Mouse (Mus musculus) limb, embryonic 14.5 days (tissue): ENCODE results near the gene Nfe2. TPM values are rescaled to one million over a fixed set of nuclear protein-coding genes. Genes with fewer than 3 reads are reported as not detected.

Experiments used
- ATAC-seq: fragments of 200-750 bp; cut with Nextera tagmentation; 2 replicates; pipeline ENCODE4 v1.8.0; 2017; ENCODE audit warnings: low read depth, moderate number of reproducible peaks, moderate TSS enrichment; ENCODE audit not compliant: low FRiP score
- DNase-seq: peaks from one replicate; pipeline ENCODE4 v3.0.0-alpha.2; 2015; ENCODE audit warnings: low spot score
- H3K27ac ChIP-seq: fragments of 300-500 bp; sonication (generic); replicated peaks from 2 replicates; pipeline ENCODE4 v1.5.1; 2014; ENCODE audit warnings: low read depth, mild to moderate bottlenecking, low read length, moderate library complexity, mixed read lengths
- H3K27me3 ChIP-seq: fragments of 300-500 bp; sonication (generic); 2 replicates; pipeline ENCODE4 v1.6.1; 2014; ENCODE audit warnings: low read length, mixed read lengths; ENCODE audit not compliant: control insufficient read depth, insufficient read depth
- H3K36me3 ChIP-seq: fragments of 300-500 bp; sonication (generic); 2 replicates; pipeline ENCODE4 v1.6.1; 2014; ENCODE audit warnings: mild to moderate bottlenecking, low read length, moderate library complexity, mixed read lengths; ENCODE audit not compliant: control insufficient read depth, insufficient read depth
- H3K4me1 ChIP-seq: fragments of 300-500 bp; sonication (generic); 2 replicates; pipeline ENCODE4 v1.6.1; 2014; ENCODE audit warnings: antibody characterized with exemption, low read length, mixed read lengths; ENCODE audit not compliant: control insufficient read depth, insufficient read depth
- H3K4me2 ChIP-seq: fragments of 300-500 bp; sonication (generic); replicated peaks from 2 replicates; pipeline ENCODE4 v1.6.1; 2014; ENCODE audit warnings: low read depth, mild to moderate bottlenecking, low read length, moderate library complexity; ENCODE audit not compliant: severe bottlenecking
- H3K4me3 ChIP-seq: fragments of 300-500 bp; sonication (generic); replicated peaks from 2 replicates; pipeline ENCODE4 v1.5.1; 2014; ENCODE audit warnings: low read length
- H3K9ac ChIP-seq: fragments of 300-500 bp; sonication (generic); 2 replicates; pipeline ENCODE4 v1.6.1; 2014; ENCODE audit warnings: mild to moderate bottlenecking, low read depth, low read length, moderate library complexity; ENCODE audit not compliant: severe bottlenecking
- H3K9me3 ChIP-seq: fragments of 300-500 bp; sonication (generic); 2 replicates; pipeline ENCODE4 v1.6.1; 2016; ENCODE audit warnings: low read length; ENCODE audit not compliant: control insufficient read depth
- POLR2A ChIP-seq: fragments of 200-500 bp; IDR thresholded peaks from 2 replicates; pipeline ENCODE4 v1.8.0; 2012; ENCODE audit warnings: inconsistent platforms, mild to moderate bottlenecking, moderate library complexity, borderline replicate concordance; ENCODE audit not compliant: insufficient read depth, insufficient read length; ENCODE audit errors: extremely low read depth
- WGBS: fragments of 180-500 bp; shearing (Covaris S2); extraction: QIAGEN DNeasy Blood & Tissue Kit; methylation state at CpG from one replicate; pipeline ENCODE4 v1.1.7; 2014; 5-methylcytosine and 5-hydroxymethylcytosine counted together
- polyA plus RNA-seq, 2 experiments: library from polyadenylated mRNA; depleted of rRNA in 1 of 2; stranded (reverse) in 1 of 2; unstranded in 1 of 2; fragments of >200 nt; fragmentation: Nextera tagmentation in 1 of 2; extraction: Ambion mirVana in 1 of 2; gene quantifications; 2 replicates each; pipeline versions ENCODE4 v1.2.1 to v1.2.3; 2012 to 2014

Gene Nfe2
- polyA plus RNA-seq (2012; rRNA removed), result 1.5 and 3.4 TPM in 2 replicates
- 1.5 and 2.4 TPM in 2 replicates for polyA plus RNA-seq (2014; fragmentation: Nextera tagmentation; extraction: Ambion mirVana)

DNA sequence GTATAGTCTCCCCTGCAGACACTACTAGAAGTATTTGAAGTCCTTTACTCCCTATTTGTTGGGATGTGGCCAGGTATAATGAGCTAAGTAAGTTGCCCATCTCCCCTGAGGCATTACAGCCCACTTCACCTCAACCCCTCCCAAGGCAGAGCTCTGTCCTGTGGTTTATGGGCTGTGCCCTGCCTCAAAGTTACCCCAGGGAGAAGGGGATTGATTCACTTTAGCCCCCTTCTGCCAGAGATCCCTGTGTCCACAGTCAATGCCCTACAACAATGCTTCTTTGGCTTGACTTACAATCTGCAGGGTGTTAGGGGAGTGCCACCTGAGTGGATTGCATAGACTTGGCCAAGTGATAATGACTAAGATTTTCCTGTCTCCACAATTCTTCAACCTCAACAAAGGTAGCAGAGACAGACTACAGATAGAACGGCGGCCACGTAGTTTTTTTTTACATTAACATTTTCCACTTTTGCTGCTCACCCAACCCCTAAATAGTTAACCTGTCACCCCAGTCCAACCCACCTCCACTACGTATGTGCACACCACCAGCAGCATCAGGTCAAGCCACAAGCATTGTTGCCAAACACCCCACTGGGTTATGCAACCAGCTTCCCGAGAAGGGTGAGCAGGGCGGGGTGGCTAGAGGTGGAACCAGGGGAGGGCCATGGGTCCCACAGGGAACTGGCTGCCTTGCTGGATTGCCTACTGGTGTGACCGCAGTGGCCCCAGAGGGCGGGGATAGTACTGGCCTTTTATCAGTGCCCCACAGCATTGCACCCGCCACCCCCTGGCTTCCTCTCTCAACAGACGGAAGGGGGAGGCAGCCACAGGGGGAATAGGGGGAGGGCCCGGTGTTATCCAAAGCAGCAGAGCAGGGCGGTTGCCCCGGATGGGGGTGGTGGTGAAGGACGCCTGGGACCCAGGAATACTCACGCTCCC is at the start of gene Nfe2:
TSS of gene Nfe2 (minus strand) at position 614 of the 939 bp plus-strand sequence.
- DNase-seq (no peak), ATAC-seq (no peak)
- Histone ChIP-seq H3K27me3 (no peaks in the 10 kb centered on the region), H3K9ac (0 out of 2 replicates have a peak within 1 kb of the TSS, but pooled peaks have one; percentile 25), H3K4me1 (peaks cover 8% of the 10 kb centered on the region), H3K4me2 (peak within 1 kb of the TSS; percentile 21; the same call in 1 of the 2 replicates), H3K4me3 (no peak within 1 kb of the TSS), H3K27ac (no peak within 1 kb of the TSS), H3K36me3 (no peaks in the 10 kb centered on the region), H3K9me3 (no peaks in the 10 kb centered on the region)
- TF ChIP-seq POLR2A, result no peak
- WGBS, result 14% methylated on average over 15 of the region's 15 CpGs

- no peak for TF ChIP-seq POLR2A
Measured at GRCm38 (mm10) chr15:103307125-103307524, 48.9 kb upstream of the Nfe2 start.

GRCm38 (mm10) chr15:103305792-103306645 is 47.8 kb upstream of the Nfe2 start:
- no peaks in the 10 kb centered on the region for H3K27me3 ChIP-seq
- no peaks in the 10 kb centered on the region for H3K9me3 ChIP-seq
- peak overlapping the region; percentile 43 for H3K4me3 ChIP-seq
- peak overlapping the region; percentile 65 for H3K9ac ChIP-seq
- WGBS, result 21% methylated on average over 8 of the region's 8 CpGs
- H3K4me2 ChIP-seq, result peak overlapping the region; percentile 63
- H3K4me1 ChIP-seq, result peaks cover 60% of the 10 kb centered on the region
- peak overlapping the region; percentile 95 for H3K27ac ChIP-seq
- no peak for ATAC-seq
- no peaks in the 10 kb centered on the region for H3K36me3 ChIP-seq
- DNase-seq, result peak; percentile 78
- TF ChIP-seq POLR2A, result 0 out of 2 replicates have a peak, but pooled peaks have one; percentile 7

More at GRCm38 (mm10) chr15:103307125-103307524, 48.9 kb upstream of the Nfe2 start:
- Histone ChIP-seq H3K9ac (no peak overlapping the region), H3K27ac (no peak overlapping the region), H3K27me3 (no peaks in the 10 kb centered on the region), H3K9me3 (no peaks in the 10 kb centered on the region), H3K36me3 (no peaks in the 10 kb centered on the region), H3K4me3 (no peak overlapping the region), H3K4me2 (no peak overlapping the region), H3K4me1 (peaks cover 49% of the 10 kb centered on the region)
- no peak for ATAC-seq
- DNase-seq, result peak; percentile 94
- 4% methylated on average over 7 of the region's 7 CpGs for WGBS

DNA sequence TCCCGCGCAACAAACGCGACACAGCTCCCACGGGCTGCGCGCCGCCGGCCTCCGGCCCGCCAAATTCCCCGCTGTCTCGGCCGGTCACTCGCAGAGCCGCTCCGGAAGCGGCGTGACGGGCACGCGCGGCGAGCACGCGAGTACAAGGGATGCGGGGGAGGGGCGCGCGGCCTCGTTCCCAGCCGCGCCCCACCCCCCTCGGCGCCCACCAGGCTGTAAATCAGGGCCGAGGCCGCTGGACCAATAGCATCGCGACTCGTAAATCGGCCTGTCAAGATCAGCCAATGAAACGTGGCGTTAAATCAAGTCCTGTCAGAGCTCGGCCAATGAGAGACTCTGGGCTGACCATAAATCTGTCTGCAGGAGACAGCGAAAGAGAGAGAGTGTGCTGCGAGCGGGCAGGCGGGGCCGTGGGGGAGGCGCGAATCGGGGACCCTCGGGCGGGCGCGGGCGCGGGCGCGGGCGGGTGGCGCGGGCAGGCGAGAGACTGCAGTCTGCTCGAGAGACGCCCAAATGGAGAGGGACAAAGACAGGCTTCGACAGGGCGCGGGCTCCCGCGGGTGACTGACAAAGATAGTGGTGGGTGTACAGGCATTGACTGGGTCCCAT is 47.0 kb upstream of the Nfe2 start:
- Histone ChIP-seq H3K4me1 (peaks cover 69% of the 10 kb centered on the region), H3K4me3 (peak overlapping the region; percentile 43), H3K9ac (peak overlapping the region; percentile 65), H3K27me3 (no peaks in the 10 kb centered on the region), H3K9me3 (no peaks in the 10 kb centered on the region), H3K4me2 (peak overlapping the region; percentile 63), H3K36me3 (no peaks in the 10 kb centered on the region), H3K27ac (peak overlapping the region; percentile 95)
- WGBS, result under 1% methylated on average over 36 of the region's 71 CpGs
- peak; percentile 53; the same call in 1 of the 2 replicates for TF ChIP-seq POLR2A
- DNase-seq (peak; percentile 99), ATAC-seq (peak; percentile 90)

GRCm38 (mm10) chr15:103304616-103304969 is 46.4 kb upstream of the Nfe2 start:
- Histone ChIP-seq H3K27me3 (no peaks in the 10 kb centered on the region), H3K4me3 (peak overlapping the region; percentile 43), H3K4me1 (peaks cover 75% of the 10 kb centered on the region), H3K4me2 (peak overlapping the region; percentile 63), H3K9me3 (no peaks in the 10 kb centered on the region), H3K36me3 (no peaks in the 10 kb centered on the region), H3K27ac (peak overlapping the region; percentile 93), H3K9ac (peak overlapping the region; percentile 63)
- TF ChIP-seq POLR2A, result no peak
- ATAC-seq, result no peak
- 0% methylated on average over 9 of the region's 9 CpGs for WGBS
- DNase-seq, result no peak
